Mouse (Mus musculus) adrenal gland, postnatal 4 days (tissue): ENCODE measurements around the gene Hist1h2bj. TPM values are rescaled to one million over a fixed set of nuclear protein-coding genes. Genes with fewer than 3 reads are reported as not detected.
"Not testable (repeated sequence)": the region's sequence is repeated elsewhere in the genome, so short reads cannot be mapped to it uniquely, and the experiment has no call there.

Experiments
- DNase-seq, 2 experiments: peaks; one replicate each; pipeline ENCODE4 v3.0.0; 2021 to 2022; ENCODE audit warnings: low spot score in 2 of 2, mixed read lengths in 2 of 2
- total RNA-seq, 2 experiments: library from RNA; stranded (reverse); gene quantifications; 2 replicates each; pipeline ENCODE4 v1.2.3; 2021

The Hist1h2bj gene
- total RNA-seq, 2 experiments from 2014 or later = 290 to 321 TPM

DNA sequence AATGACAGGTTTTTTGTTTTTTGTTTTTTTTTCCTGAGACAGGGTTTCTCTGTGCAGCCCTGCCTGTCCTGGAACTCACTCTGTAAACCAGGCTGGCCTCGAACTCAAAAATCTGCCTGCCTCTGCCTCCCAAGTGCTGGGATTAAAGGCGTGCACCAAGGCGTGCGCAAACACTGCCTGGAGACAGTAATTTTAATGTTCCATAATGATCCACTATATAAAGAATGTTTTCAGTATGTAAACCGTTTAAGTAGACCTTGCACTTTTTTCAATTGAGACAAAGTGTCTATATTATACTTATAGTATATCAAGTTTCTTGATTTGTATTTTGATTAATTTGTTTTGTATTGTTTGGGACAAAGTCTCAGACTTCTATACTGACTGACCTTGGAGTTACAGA is 3.6 kb upstream of the Hist1h2bj start:
- no peak for DNase-seq

DNA sequence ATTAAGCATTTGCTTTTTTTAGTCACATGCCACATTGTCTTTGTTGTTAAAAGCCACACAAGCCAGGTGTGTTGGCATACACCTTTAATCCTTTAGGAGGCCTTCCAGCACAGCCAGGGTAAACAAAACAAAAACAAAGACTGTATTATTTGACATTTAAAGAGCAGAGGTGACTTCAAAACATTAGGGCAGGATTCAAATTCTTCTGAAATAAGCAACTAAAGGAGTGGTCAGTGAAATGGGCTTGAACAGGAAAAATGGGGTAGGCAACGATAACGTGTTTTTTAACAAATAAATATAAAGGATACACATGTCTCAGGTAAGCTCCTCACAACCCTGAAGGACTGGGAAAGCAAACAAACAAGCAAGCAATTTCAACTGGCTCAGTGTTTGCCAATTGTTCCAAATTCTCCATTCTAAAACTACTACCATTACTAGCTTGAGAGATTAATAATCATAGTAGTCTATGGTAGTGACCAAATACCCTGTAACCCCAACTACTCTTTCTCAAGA is 3.0 kb upstream of the Hist1h2bj start:
- no peak for DNase-seq

DNA sequence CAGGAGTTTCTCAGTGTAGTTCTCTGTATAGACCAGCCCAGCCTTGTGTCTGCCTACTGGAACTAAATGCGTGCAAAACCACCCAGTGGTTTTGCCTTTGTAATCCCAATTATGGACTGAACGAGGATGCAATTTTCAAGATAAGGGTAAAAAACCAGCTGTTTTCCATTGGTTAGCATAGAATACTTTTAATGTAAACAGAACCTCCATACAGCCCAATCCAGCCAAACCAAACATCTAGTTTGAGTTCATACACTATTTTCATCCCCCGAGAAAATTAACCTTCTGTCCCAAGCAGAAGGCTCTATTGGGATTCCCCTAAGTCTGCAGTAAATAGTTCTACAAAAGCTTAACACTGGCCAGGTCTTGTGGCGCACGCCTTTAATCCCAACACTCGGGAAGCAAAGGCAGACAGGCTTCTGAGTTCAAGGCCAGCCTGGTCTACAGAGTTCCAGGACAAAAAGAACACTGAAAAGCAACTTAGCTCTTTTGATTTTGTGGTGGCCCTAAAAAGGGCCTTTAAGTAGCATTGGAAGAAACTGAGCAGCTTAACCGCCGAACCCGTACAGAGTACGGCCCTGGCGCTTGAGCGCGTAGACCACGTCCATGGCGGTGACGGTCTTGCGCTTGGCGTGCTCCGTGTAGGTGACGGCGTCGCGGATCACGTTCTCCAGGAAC is 2.4 kb upstream of the Hist1h2bj start:
- no peak for DNase-seq

- DNase-seq = peak; percentile 92 to 96
Observed at GRCm38 (mm10) chr13:22041142-22041536, 1.9 kb upstream of the Hist1h2bj start, which contains the start of gene Hist1h4i. Gene Hist1h4i, minus strand, starts transcription at chr13:22041362.

GRCm38 (mm10) chr13:22041651-22042567 is 1.1 kb upstream of the Hist1h2bj start:
- no peak for DNase-seq

DNA sequence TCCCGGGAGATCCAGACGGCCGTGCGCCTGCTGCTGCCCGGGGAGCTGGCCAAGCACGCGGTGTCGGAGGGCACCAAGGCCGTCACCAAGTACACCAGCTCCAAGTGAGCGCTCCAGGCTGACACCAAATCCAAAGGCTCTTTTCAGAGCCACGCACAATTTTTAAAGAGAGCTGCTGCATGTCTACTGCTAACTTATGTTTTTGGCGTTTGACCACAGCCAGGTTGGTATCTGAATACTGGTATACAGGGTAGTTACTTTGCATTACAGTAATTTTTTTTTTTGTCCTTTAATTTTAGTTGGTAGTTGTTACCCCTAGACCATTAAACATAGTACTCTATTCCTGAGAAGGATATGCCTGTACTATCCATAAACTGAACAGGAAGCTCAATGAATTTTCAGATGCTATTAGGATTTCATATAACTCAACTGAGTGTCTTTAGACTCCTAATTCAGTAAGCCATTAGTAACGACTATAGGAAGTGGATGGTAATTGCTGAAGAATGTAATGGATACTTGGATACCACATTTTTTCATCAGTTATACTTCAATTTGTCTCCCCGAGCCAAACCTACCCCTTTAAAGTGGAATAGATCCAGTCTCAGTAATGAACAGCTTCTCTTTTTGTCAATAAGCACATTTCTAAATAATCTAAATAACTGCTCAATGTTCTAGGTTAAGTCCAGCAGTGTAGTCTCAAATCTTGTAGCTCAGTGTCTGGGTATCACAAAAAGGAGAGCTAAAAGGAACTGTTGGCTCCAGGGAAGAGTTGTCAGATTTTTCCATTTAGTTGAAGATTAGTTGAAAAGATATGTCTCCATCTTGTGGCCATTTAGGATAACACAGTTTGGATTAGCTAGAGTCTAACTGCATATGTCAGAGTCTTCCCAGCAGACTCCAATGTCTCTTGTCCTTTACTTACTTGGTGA is 753 bp downstream of the Hist1h2bj start:
- DNase-seq = no peak

- no peak for DNase-seq
Observed at GRCm38 (mm10) chr13:22044432-22045155, 1.6 kb downstream of the Hist1h2bj start.

GRCm38 (mm10) chr13:22045311-22045710 is 2.3 kb downstream of the Hist1h2bj start:
- no peak for DNase-seq

DNA sequence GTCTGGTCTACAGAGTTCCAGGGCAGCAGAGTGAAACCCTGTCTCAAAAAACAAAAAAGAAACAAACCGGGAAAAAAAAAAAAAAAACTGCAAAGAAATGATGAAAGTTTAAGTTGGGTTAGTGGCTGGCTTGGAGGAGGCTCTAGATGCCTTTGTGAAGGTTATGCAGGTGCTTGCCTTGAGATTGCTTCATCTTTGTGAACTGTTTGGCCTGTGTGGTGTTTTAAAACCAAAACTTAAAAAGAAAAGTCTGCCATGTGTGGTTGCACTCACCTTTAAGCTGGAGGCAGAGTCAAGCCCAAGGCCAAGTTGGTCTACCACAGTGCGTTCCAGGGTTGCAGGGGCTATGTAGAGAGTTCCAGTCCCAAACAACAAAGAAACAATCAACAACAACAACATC is 6.0 kb downstream of the Hist1h2bj start:
- no peak for DNase-seq

DNA sequence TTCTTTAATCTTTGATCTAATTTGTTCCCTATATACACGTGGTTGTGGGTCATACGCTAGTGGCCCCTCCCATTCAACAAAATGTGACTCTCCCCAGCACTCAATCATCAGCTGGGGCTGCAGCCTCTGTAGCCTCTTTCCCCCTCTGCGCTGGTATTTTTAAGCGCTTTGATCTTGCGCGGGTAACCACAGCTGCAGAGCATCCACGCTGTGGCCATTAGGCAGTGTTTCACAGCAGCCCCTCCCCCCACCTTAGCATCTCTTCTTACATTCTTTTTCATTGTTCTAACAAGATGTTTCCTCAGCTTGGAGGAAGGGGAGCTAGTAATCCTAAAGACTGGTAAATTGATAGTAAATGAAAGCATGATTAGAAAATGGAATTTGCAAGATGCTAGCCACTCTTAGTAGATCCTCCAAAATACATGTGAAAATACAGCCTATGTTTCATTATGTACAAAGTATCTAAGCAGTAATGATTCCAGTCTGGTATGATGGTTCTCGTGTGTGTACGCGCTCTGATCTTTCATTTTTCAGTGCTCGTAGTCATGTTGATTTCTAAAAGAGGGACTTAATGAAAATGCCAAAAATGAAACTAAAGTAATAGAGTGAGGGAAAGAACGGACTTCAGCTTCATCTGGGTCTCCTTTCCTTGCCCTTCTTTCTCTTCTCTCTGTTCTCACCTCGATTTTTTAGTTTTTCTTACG is 6.9 kb downstream of the Hist1h2bj start:
- DNase-seq = no peak

DNA sequence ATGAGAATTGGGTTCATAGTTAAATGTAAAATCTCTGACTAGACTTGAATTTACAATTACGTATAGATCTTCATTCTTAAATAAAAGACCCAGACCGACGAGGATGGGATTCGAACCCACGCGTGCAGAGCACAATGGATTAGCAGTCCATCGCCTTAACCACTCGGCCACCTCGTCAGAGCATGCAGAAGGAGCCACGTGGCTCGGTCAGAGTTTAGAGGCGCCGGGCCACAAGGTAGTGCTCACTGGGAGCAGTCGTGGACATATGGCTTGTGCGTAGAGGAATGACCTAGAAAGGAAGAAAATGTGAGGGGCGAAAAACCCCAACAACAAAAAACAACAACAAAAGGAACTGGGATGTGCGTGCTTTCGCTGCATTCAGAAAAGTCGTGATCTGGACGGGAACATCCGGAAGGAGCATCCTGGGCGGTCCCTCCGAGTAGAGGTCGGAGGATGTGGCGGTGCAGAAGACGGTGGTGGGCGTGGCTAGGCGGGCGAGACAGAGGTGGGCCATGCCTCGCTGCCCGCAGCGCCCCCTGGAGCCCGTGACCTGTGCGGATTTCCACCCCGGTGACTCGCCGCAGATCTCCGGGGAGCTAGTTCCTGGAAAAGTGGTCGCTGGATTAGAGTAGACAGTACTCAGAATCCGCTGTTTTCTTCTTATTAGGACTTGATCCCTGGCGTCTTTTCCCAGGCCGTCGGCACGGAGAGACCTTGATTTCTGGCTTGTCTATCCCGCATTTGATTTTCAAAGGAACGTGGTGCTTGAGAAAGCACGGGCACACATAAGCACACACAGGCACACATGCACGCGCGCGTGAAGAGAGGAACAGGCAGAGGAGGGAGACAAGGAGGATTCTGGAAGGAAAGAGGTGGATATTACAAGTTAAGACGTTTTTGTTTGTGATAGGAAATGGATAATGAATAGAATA is 7.8 kb downstream of the Hist1h2bj start:
- DNase-seq = peak; percentile 74 to 81

GRCm38 (mm10) chr13:22051523-22051859 is 8.5 kb downstream of the Hist1h2bj start:
- DNase-seq = no peak

DNA sequence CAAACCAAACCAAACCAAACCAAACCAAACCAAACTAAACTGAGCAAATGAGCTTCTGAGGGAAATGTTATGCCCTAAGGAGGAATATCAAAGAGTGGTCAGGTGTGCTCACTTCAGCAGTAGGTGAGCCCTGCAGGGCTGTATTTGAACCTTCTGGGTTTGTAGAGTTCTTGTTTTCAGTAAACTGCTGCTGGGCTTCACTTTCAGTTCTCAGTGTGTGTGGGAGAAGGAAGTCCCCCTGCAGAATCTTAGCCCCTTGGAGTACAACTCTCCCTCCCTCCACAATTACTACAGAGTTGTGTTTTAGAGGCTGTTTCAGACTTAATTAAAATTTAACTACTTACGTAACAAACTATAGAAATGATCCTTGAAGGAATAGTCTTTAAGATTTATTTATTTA is 10.7 kb downstream of the Hist1h2bj start:
- DNase-seq = no peak

DNA sequence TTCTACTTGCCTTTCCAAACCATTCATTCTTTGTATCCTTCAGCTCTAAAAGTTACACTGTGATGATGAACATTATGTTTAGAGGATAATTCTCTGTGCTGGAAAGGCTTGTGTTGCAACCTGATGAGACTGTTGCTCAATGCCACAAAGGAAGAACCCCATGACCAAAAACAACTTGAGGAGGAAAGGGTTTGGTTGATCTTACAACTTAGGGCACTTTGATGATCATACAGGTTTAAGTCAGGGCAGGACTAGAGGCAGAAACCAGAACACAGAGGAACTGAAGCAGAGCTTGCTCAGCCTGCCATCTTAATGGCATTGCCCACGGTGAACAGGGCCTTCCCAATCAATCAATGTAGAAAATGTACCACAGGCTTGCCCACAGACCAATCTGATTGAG is 18.4 kb downstream of the Hist1h2bj start:
- no peak for DNase-seq

- DNase-seq = no peak
Observed at GRCm38 (mm10) chr13:22063468-22063867, 20.5 kb downstream of the Hist1h2bj start.

DNA sequence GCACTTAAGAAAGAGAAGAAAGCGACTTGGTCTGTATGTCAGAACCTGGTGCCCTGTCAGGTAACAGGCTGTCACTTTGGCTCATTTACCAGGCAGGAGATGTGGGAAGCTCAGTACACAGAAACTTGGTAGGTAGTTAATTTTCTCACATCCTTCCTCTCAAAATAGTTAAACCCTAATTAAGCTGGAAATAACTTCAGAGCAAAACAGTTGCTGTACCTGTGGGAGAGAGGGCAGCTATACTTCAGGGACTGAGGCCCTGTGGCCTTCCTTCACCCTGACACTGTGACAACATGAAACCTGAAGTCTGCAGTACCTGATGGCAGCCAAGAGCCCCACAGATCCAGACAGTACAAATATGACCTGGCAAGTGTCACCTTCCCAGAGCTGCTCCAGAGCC is 41.1 kb downstream of the Hist1h2bj start, which contains the start of gene Vmn1r188:
Gene Vmn1r188, plus strand, starts transcription at position 301 of the 400 bp plus-strand sequence.
- DNase-seq = not testable (repeated sequence)
